Mouse (Mus musculus): ENCODE results near the gene Vmn1r17.
"Not testable (repeated sequence)": the region's sequence is repeated elsewhere in the genome, so short reads cannot be mapped to it uniquely, and the experiment has no call there.

The Vmn1r17 gene

GRCm38 (mm10) chr6:57363627-57364026 is at the start of gene Vmn1r17:
Gene Vmn1r17, minus strand, starts transcription at chr6:57363727.
- no peak for DNase-seq (ENCODE audit: extremely low read depth, low read depth, low spot score)

GRCm38 (mm10) chr6:57403480-57403879 is 40.0 kb upstream of the Vmn1r17 start, which contains the start of gene Vmn1r19:
Gene Vmn1r19, plus strand, starts transcription at chr6:57403780.
- DNase-seq (ENCODE audit: extremely low read depth, low read depth, low spot score): not testable (repeated sequence)

GRCm38 (mm10) chr6:57395683-57396082 is 32.2 kb upstream of the Vmn1r17 start, which contains the start of gene Vmn1r18:
Gene Vmn1r18, minus strand, starts transcription at chr6:57395783.
- DNase-seq (ENCODE audit: extremely low read depth, low read depth, low spot score): no peak

- no peak for DNase-seq (ENCODE audit: extremely low read depth, low read depth, low spot score)
Observed at GRCm38 (mm10) chr6:57367496-57367895, 4.0 kb upstream of the Vmn1r17 start.

- not testable (repeated sequence) for DNase-seq (ENCODE audit: extremely low read depth, low read depth, low spot score)
Observed at GRCm38 (mm10) chr6:57365866-57366265, 2.3 kb upstream of the Vmn1r17 start.

GRCm38 (mm10) chr6:57356864-57357263 is 6.7 kb downstream of the Vmn1r17 start:
- DNase-seq (ENCODE audit: extremely low read depth, low read depth, low spot score): no peak

- no peak for DNase-seq (ENCODE audit: extremely low read depth, low read depth, low spot score)
Observed at GRCm38 (mm10) chr6:57329394-57329793, 34.1 kb downstream of the Vmn1r17 start, which contains the start of gene Vmn1r16. Gene Vmn1r16, minus strand, starts transcription at chr6:57329494.

GRCm38 (mm10) chr6:57326176-57326575 is 37.4 kb downstream of the Vmn1r17 start:
- no peak for DNase-seq (ENCODE audit: extremely low read depth, low read depth, low spot score)

All from fat pad, adult 2 months (tissue).